Mouse (Mus musculus) monocyte, adult 5-6 weeks (primary cell): ENCODE data around the gene Olfr1402. TPM values are rescaled to one million over a fixed set of nuclear protein-coding genes. Genes with fewer than 3 reads are reported as not detected.

ENCODE experiments used
- ATAC-seq: fragments of 153-309, 156-312 bp; replicated peaks from 2 replicates; pipeline ENCODE4 v1.8.0; 2017; ENCODE audit warnings: mild to moderate bottlenecking; ENCODE audit not compliant: low TSS enrichment, insufficient number of reproducible peaks, severe bottlenecking, poor library complexity, low FRiP score
- total RNA-seq: library from RNA; stranded (forward); fragments of 200-1000, 200-491, 200-594 nt; gene quantifications from 3 replicates; pipeline ENCODE4 v1.2.3, GENCODE M21; 2017

Olfr1402 gene
- total RNA-seq, result not detected in 3 replicates

DNA sequence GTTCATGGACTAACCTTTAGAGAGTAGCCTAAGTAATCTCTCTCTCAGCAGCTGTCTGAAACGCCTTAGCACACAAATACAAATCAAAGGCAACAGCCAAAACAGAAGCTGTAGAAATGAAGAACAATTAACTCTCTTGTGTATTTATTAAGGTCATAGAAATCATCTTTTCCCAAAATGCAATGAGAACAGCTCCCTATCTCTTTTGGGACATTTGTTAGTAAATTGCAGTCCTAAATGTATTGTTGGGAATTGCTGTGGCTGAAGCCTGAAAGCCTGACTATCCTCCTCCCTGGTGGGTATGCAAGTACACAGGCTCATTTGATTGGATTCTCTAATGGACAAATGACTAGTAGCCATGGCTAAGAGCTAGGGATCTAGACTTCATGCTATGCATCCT lies at the start of gene Olfr1402:
Olfr1402 (minus strand) TSS at position 101 of the 400 bp plus-strand sequence.
- ATAC-seq, result no peak

DNA sequence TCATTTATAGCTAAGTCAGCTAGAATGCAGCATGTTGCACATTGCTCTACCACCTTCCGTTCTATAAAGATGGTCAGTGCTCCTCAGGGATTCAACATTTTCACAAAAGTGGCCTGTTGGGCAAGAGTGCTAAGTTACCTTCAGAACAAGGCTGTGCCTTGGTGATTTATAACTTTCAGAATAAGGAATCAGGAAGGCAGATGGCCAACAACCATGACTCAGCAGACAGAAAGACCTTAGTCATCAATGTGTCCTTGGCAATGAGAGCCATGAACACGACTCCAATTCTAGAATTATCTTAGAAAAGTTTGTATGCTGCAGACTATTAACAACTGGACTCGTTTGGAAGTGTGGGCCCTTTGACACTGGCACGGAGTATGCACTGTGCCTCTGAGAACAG lies 33.5 kb upstream of the Olfr1402 start:
- no peak for ATAC-seq

DNA sequence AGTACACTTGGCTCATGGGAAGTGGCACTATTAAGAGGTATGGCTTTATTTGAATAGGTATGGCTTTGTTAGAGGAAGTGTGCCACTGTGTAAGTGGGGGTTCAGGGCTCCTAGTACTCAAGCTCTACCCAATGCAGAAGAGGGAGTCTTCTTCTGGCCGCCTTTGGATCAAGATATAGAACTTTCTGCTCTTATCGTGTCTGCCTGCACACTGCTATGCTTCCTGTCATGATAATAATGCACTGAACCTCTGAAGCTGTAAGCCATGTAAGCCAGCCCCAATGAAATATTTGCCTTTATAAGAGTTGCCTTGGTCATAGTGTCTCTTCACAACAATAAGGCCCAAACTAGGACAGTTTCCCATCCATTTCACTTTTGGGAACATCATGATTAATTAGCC lies 16.8 kb upstream of the Olfr1402 start:
- no peak for ATAC-seq

DNA sequence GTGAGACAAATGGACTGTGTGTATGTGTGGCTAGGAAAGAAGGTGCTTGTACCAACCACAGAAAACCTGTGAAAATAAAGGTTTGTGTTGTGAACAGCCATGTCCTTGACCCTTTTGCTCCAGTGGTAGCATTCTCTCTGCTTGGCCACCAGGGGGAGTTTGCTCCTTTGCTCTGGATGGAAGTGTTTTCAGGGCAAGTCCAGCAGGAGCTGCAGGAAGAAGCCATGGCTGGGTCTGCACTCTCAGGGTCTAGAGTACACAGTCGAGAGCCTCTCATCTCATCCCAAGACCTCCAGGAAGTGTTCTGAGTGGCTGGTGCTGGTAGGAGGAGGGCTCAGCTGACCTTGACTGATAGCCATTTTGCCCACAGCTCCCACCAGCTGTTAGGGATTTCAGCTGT lies 27.5 kb downstream of the Olfr1402 start:
- ATAC-seq, result no peak

DNA sequence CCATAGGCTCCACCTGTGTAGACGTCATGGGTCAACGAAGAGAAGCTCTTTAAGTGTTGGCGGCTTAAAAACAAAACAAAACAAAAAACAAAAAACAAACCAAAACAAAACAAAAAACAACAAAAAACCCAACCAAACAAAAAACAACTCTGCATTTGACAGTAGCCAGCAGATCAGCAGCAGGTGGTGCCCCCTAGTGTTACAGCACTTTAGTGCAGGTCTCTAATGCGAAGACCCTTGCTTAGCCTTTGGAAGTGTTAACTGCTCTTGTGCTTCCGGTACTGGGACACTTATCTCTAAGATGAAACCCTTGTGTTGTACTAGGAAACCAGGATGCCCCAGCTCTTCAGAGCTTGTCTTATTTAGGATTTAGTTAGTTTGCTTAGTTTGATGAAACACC lies 28.7 kb downstream of the Olfr1402 start:
- no peak for ATAC-seq

DNA sequence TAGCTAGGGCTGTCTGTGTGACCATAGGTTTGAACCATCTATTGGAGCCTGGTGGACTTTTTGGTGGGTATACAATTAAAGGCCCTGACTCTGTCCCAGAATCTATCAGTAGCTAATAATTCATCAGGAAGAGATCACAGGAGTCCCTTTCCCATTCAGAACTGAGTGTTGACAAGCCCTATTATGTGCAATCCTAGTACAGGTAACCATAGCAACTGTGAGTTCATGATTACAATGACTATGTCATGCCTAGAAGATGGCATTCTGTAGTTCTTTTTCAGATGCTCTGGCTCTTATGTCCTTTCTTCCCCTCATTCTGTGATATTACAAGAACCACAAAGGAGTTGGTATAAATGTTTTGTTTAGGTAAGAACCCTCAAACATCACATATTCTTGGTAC lies 51.4 kb downstream of the Olfr1402 start:
- ATAC-seq, result no peak

DNA sequence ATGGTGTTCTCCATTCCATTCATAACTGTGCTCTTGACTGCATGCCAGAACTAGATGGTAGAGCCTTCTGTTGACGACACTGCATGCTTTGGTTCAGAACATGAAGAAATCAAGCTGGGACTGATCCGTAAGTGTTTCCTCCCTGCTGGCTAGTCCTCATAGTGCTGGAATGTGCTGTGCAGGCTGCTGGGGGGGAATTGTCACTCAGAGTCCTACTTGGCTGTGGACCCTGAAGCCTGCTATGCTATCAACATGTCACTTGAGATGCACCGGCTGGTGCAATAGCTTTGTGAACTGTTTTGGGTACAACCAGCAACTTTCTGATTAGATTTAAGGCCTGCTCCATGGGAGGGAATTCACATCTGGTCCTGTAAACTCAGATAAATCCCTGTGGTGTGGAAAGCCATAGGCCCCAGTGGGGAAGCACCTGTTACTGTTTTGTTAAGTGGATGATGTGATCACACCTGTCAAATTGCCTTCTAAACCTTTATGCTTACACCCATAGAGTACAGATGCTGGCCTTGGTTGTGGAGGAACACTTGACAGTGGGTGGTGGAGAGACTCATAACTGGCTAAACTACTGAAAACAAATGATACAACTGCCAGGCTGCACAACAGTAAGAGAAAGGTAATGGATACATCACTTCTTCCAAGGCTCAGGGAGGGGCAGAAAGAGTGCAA lies 58.3 kb downstream of the Olfr1402 start:
- no peak for ATAC-seq

DNA sequence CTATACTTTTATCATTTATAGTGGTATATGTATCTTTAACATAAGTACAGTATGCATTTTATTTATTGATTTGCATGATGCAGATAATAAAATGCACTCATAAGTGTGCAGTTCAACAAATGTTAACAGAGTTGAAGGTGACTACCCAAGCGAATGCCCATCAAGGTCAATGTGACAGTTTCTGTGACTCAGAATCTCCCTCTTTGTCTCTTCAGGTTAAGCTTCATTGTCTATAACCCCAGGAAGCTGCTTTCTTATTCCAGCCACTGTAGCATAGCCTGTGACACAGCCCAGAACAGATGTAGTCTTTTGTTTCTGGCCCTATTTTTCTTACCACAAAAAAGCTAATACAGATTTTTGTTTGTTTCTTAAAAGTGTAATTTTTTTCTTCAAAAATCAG lies 63.4 kb downstream of the Olfr1402 start:
- ATAC-seq, result no peak

Other genes with a start within 250 kb of the Olfr1402 start
- 1.3 to 8.7 TPM (median 3.9 TPM) in 3 replicates for gene Bcl9, start 124.1 kb downstream of the Olfr1402 start, total RNA-seq
- 26.7 to 48.7 TPM (median 41.0 TPM) in 3 replicates for gene Chd1l, start 188.2 kb upstream of the Olfr1402 start, total RNA-seq
- 4.5 to 10.1 TPM (median 9.1 TPM) in 3 replicates for gene Fmo5, start 206.8 kb upstream of the Olfr1402 start, total RNA-seq
- 16.1 to 29.4 TPM (median 19.3 TPM) in 3 replicates for gene Prkab2, start 236.2 kb upstream of the Olfr1402 start, total RNA-seq